Mouse (Mus musculus): ENCODE measurements at regions not wholly inside any gene's neighbourhood (a gene's known extent, or its start where the extent isn't known, plus 50 kb on each side); places are given as distances from the start of the nearest gene placed in this dataset.

DNA sequence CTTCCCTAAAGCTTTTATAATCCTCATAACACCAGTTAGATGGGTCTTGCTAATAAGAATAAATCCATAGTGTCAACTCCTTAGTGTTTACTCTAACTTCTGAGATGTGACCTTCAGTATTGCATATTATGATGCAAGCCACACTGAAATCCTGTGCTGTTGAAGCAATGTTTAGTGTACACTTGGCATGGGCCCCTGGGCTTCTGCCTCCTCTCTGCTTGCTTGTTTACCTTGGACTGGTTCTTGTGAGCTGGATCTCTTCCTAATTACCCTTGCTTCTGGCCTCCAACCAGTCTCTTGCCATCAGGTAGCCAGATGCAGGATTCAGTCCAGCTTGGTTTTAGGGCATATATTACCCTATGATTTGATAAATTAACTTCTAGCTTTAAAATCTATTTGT lies 57.0 kb downstream of the Rgs2 start:
- no peak for DNase-seq (ENCODE audit: low spot score)

DNA sequence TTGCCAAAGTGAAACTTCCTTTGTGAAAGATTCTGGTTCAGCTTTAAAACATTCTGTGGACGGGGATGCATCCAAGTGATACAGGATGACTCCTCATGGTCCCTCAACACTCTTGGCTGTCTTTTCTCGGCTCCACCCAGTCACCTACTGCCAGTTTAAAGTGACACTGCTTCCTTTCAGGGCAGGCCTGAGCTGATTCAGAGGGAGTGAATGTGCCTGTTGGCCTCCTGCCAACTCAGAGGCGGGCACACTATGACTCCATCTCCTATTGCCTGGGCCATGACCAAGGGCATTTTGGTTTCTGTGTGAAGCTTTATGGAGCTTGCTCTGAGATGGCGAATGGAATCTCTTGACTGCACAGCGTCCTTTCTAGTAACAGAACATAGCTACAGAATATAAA lies 62.5 kb downstream of the Rgs2 start:
- DNase-seq (ENCODE audit: low spot score) = peak; percentile 50

DNA sequence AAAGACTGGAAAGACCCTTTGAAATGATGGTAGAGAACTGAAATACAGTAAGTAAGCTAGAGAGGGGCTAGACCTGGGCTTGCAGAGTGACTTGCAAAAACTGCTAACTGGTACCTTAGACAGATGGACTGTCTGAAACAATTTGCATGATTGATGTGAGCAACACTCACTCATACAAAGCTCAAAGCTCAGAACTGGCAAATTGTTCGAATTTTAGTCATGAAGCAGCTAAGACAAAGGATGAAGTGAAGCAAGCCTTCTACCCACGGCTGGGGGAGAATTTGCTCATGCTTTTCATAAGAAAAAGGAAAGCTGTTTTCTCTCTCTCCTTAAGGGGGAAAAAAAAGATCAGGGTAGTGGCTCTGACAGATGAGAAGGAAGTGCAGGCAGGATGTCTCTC lies 64.5 kb downstream of the Rgs2 start:
- DNase-seq (ENCODE audit: low spot score) = no peak

DNA sequence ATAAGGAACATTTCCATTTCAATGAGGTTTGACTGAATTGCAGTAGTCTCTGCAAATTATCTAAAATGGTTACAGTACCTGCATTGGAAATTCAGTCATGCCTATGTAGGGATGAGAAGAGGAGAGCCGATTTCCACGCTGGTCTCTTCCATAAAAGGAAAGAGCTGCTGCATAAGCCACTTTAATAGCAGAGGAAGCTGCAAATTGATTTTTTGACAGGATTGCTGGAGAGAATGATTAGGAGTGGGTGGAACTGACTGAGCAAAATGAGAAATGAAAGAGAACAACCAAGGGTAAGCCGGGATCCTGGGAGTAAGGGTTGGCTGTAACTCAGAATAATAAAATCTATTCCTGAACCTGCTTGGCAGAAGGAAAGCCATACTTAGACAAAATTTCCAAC lies 65.4 kb downstream of the Rgs2 start:
- DNase-seq (ENCODE audit: low spot score) = no peak

- DNase-seq (ENCODE audit: low spot score) = no peak
These were observed 73.2 kb downstream of the Rgs2 start for GRCm38 (mm10) chr1:143930798-143931197.

- DNase-seq (ENCODE audit: low spot score) = no peak
These were observed 74.3 kb downstream of the Rgs2 start for GRCm38 (mm10) chr1:143929567-143930165.

- no peak for DNase-seq (ENCODE audit: low spot score)
These were observed 81.5 kb downstream of the Rgs2 start for GRCm38 (mm10) chr1:143922499-143922898.

GRCm38 (mm10) chr1:143920256-143920655 lies 83.7 kb downstream of the Rgs2 start:
- DNase-seq (ENCODE audit: low spot score) = no peak

GRCm38 (mm10) chr1:143918949-143919348 lies 85.0 kb downstream of the Rgs2 start:
- DNase-seq (ENCODE audit: low spot score) = no peak

DNA sequence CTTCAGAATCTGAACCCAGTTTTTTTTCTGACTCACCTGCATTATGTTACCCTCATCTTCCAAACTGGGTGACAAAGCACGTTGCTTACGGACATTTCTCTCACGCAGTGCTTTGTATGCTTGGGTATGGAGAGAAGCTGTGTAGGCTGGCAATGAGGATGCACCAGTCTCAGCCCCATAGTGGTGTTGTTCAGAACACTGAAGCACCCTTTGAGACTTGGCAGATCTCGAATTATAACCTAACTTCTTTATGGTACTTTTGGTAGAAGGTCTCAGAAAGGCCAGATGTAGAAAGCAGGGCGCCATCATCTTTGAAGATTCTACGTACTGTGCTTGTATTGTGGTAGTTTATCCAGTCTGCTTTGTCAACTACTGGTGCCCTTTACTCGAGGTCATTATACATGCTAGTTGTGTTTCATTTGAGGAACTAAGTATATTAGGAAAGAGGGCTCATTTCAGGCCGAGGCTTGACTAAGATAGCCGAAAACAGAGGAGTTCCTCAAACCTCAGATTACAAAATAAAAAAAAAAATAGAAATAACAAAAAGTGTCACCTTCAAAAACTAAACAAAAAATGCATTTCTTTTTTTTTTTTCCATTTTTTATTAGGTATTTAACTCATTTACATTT lies 85.7 kb downstream of the Rgs2 start:
- DNase-seq (ENCODE audit: low spot score) = no peak

DNA sequence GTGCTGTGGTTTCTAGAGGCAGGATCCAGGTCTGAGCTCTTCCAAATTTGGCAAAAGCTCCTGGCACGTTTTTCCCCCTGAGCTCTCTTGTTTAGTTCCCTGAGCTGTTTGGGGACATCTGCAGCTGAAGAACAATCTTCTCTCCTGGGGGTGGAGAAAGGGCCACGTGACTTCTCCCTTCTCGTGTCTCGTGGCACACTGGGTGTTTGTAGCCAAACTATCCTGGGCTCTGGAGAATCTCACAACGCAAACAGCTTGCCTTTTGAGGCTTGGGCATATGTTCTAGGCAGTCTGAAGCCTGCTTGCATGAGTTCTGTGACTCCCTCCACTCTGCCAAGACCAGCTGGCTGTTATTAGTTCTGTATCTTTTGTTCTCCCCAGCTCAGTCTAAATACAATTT lies 86.3 kb downstream of the Rgs2 start:
- peak; percentile 37 for DNase-seq (ENCODE audit: low spot score)

- peak; percentile 33 for DNase-seq (ENCODE audit: low spot score)
These were observed 87.4 kb downstream of the Rgs2 start for GRCm38 (mm10) chr1:143916587-143916986.

GRCm38 (mm10) chr1:143912586-143912985 lies 91.4 kb downstream of the Rgs2 start:
- no peak for DNase-seq (ENCODE audit: low spot score)

GRCm38 (mm10) chr1:143911230-143911629 lies 92.7 kb downstream of the Rgs2 start:
- DNase-seq (ENCODE audit: low spot score) = no peak

- no peak for DNase-seq (ENCODE audit: low spot score)
These were observed 93.4 kb downstream of the Rgs2 start for GRCm38 (mm10) chr1:143910530-143910929.

GRCm38 (mm10) chr1:143907312-143907711 lies 96.6 kb downstream of the Rgs2 start:
- no peak for DNase-seq (ENCODE audit: low spot score)

DNA sequence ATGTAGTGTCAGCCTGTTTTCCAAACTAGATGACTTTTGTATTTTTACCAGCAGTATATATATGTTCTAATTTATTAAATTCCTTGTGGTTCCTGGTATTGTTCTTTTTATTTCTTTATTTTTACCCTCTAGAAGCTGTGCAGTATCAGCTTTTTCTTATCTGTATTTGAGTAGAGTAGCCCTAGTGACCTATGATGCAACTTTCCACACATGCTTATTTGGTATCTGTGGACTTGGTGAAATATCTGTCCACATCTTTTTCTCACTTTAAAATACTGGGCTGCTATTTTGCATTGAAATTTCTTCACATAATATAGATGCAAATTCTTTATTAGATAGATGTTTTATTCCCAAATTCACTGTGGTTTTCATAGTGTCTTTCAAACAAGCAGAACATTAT lies 97.1 kb downstream of the Rgs2 start:
- DNase-seq (ENCODE audit: low spot score) = no peak

- no peak for DNase-seq (ENCODE audit: low spot score)
These were observed 100.0 kb downstream of the Rgs2 start for GRCm38 (mm10) chr1:143903985-143904384.

GRCm38 (mm10) chr1:143903234-143903633 lies 100.7 kb downstream of the Rgs2 start:
- no peak for DNase-seq (ENCODE audit: low spot score)

GRCm38 (mm10) chr1:143901127-143901920 lies 102.6 kb downstream of the Rgs2 start:
- DNase-seq (ENCODE audit: low spot score) = no peak

DNA sequence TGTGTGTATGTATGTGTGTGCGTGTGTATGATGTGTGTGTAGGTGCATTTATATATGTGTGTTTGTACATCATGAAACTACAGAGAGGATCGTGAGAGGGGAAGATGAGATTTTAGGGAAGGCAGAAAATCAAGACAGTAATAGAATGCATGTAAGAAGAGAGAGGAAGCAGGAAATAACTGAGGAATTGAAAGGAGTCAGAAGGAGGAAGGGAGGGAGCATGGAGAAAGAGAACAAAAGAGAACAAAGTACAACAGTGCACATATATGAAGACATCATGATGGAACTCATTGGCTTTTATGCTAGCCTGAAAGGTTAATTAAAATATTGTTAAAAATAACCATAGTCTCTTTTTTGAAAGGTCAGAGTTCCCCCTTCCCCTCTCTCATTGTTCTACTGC lies 111.4 kb downstream of the Uchl5 start:
- DNase-seq (ENCODE audit: low spot score) = no peak

- no peak for DNase-seq (ENCODE audit: low spot score)
These were observed 111.0 kb downstream of the Uchl5 start for GRCm38 (mm10) chr1:143888065-143888464.

DNA sequence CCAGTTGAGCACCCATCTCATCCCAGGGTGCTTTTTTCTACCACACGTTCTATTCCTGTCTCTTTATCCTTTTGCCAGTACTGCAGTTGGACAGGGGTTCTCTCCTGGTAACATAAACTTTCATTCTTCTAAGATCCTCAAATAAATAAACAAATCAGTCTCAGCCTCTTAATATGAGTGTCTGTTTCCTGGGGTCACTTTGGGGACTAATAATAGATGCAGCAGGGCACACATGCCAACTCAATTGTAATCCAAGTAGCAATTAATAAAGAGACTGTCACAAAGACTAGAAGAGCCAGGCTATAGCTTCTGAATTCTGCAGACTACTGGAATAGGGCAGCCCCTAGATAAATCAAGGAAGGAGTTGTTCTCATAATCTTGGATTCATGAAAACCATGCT lies 108.9 kb downstream of the Uchl5 start:
- no peak for DNase-seq (ENCODE audit: low spot score)
